Mouse (Mus musculus) megakaryocyte, embryonic 14.5 days (primary cell): ENCODE results near the gene Omt2a.

Experiments
- FLI1 ChIP-seq: IDR thresholded peaks from 2 replicates; pipeline ENCODE4 v1.6.1; 2012; ENCODE audit warnings: low read length, inconsistent platforms, mixed read lengths
- GATA1 ChIP-seq: IDR thresholded peaks from 3 replicates; pipeline ENCODE4 v1.6.1; 2012; ENCODE audit warnings: mixed read lengths, low read length, inconsistent platforms, borderline replicate concordance

DNA sequence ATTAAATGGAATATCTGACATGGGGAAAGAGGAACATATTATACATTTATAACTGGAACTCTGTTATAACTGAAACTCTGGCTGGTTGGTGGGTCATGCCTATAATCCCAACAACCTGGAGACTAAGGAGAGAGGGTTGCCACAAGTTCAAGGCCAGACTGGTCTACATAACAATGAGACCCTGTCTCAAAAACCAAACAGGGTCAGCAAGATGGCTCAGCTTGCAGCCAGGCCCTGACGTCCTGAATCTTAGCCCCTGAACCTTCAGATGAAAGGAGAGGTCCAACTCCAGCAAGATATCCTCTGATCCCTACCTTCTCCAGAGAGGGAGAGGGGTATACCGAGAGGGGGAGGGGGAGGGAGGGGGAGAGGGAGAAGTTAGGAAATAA lies 45.9 kb upstream of the Omt2a start:
- TF ChIP-seq FLI1 (no peak), GATA1 (no peak)
